Mouse (Mus musculus): ENCODE results near the gene Atp13a1. TPM values are rescaled to one million over a fixed set of nuclear protein-coding genes. Genes with fewer than 3 reads are reported as not detected.

Atp13a1 gene
- total RNA-seq, 2 experiments from 2014 or later, result 44.3 to 44.5 TPM

GRCm38 (mm10) chr8:69847167-69848065 is 56.5 kb downstream of the Atp13a1 start:
- DNase-seq (ENCODE audit: low spot score in 2 of 2), result no peak

- no peak for DNase-seq (ENCODE audit: low spot score in 2 of 2)
These were observed 58.0 kb downstream of the Atp13a1 start for GRCm38 (mm10) chr8:69848951-69849350.

GRCm38 (mm10) chr8:69849899-69850298 is 58.9 kb downstream of the Atp13a1 start:
- no peak for DNase-seq (ENCODE audit: low spot score in 2 of 2)

- DNase-seq (ENCODE audit: low spot score in 2 of 2), result no peak
These were observed 60.1 kb downstream of the Atp13a1 start for GRCm38 (mm10) chr8:69850926-69851506.

GRCm38 (mm10) chr8:69853869-69854268 is 62.9 kb downstream of the Atp13a1 start:
- DNase-seq (ENCODE audit: low spot score in 2 of 2), result no peak

Other genes with a start within 250 kb of the Atp13a1 start
- gene Zfp868, start 165.6 kb upstream of the Atp13a1 start, total RNA-seq (2021), result 10 to 100 TPM; 16.6 to 19.4 TPM
- gene Zfp964, start 136.7 kb upstream of the Atp13a1 start, total RNA-seq (2021), result 1 to 10 TPM; 3.6 to 4.1 TPM
- gene Zfp869, start 80.4 kb upstream of the Atp13a1 start, total RNA-seq (2021), result 10 to 100 TPM; 14.8 to 16.3 TPM
- gene Zfp963, start 41.2 kb upstream of the Atp13a1 start, total RNA-seq (2021), result 1 to 10 TPM; 4.1 to 5.2 TPM
- gene Gm20422, start 16.3 kb upstream of the Atp13a1 start, total RNA-seq (2021), result 1 to 10 TPM in 1 of 2 experiments, under 1 TPM in 1; 0.81 to 1.8 TPM
- gene Zfp866, start within 50 bp of the Atp13a1 start, total RNA-seq (2021), result 10 to 100 TPM; 29.8 to 30.4 TPM
- gene Gmip, start 17.5 kb downstream of the Atp13a1 start, total RNA-seq (2021), result 10 to 100 TPM; 19.2 to 20.5 TPM
- 1 to 10 TPM in 1 of 2 experiments, under 1 TPM in 1; 0.74 to 1.0 TPM for gene Lpar2, start 31.3 kb downstream of the Atp13a1 start, total RNA-seq (2021)
- 10 to 100 TPM; 17.1 to 19.7 TPM for gene Pbx4, start 41.3 kb downstream of the Atp13a1 start, total RNA-seq (2021)
- gene Cilp2, start 96.5 kb downstream of the Atp13a1 start, total RNA-seq (2021), result 1 to 10 TPM; 1.6 to 2.4 TPM
- under 1 TPM; 0.25 to 0.48 TPM for gene Tssk6, start 111.0 kb downstream of the Atp13a1 start, total RNA-seq (2021)
- 100 to 1,000 TPM; 152 to 159 TPM for gene Ndufa13, start 111.4 kb downstream of the Atp13a1 start, total RNA-seq (2021)
- 10 to 100 TPM; 19.8 to 24.6 TPM for gene Yjefn3, start 111.5 kb downstream of the Atp13a1 start, total RNA-seq (2021)
- gene Gatad2a, start 205.2 kb downstream of the Atp13a1 start, total RNA-seq (2021), result 10 to 100 TPM; 30.7 to 38.7 TPM